Mouse (Mus musculus) CD4-positive, CD25-positive, alpha-beta regulatory T cell (primary cell): ENCODE measurements around the gene Gpr149. TPM values are rescaled to one million over a fixed set of nuclear protein-coding genes. Genes with fewer than 3 reads are reported as not detected.

Source experiments
- polyA plus RNA-seq: library from polyadenylated mRNA; unstranded; fragments of 100-300 nt; shearing (Covaris generic); gene quantifications from one replicate; pipeline ENCODE4 v1.2.1, GENCODE M21; 2017

Gene Gpr149
- 0.06 TPM for polyA plus RNA-seq

GRCm38 (mm10) chr3:62604973-62605372 lies at the start of gene Gpr149:
Gene Gpr149, minus strand, starts transcription at chr3:62605140.

DNA sequence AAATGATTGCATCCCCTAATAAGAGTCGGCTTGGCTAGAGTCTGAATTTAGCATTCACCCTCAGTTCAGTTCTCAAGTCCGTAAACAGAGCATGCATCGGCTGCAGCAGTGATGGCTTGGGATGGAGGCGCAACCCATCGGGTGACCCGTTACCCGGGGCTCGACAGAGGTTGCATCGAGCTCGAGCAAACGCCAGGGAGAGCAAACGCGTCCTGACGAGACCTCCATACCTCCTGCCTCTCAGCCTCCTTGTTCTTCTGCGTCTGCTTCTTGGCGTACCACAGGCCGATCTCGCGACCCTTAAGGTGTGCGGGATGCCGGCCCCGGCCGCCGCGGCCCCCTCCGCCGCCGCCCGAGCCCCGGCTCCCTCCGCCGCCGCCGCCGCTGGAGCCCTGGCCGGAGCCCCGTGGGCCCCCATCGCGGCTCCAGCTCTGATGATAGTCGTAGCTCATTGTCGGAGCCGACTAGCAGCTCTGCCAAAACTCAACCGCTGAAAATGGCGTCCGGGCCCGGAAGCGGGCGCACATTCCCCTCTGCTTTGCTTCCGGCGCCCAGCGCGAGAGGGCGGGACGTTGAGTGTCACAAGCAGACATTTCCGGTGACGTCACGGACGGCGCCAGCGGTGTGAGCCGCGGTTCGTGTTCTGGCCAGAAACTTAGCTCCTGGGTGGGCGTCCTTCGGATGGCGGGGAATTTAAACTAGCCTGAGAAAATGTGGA lies 98.3 kb downstream of the Gpr149 start, which contains the start of gene Dhx36:
Gene Dhx36, minus strand, starts transcription at position 517 of the 718 bp plus-strand sequence.

Other genes starting within 250 kb of the Gpr149 start
- 51.2 TPM for gene Dhx36, start 98.1 kb downstream of the Gpr149 start, polyA plus RNA-seq